Mouse (Mus musculus) heart, postnatal 36 days (tissue): ENCODE measurements around the gene Ptpro. TPM values are rescaled to one million over a fixed set of nuclear protein-coding genes. Genes with fewer than 3 reads are reported as not detected.

Experiments
- DNase-seq, 2 experiments: peaks; one replicate each; pipeline ENCODE4 v3.0.0; 2021 to 2022
- intact Hi-C: fragments of 180-260 bp; cut with DNase I; formaldehyde crosslinking; loops from one replicate; pipeline ENCODE4 v1.15.1; 2025
- total RNA-seq, 2 experiments: library from RNA; stranded (reverse); gene quantifications; 2 replicates each; pipeline ENCODE4 v1.2.3; 2021

Ptpro gene
- total RNA-seq, 2 experiments from 2014 or later, result 3.6 to 3.9 TPM

DNA sequence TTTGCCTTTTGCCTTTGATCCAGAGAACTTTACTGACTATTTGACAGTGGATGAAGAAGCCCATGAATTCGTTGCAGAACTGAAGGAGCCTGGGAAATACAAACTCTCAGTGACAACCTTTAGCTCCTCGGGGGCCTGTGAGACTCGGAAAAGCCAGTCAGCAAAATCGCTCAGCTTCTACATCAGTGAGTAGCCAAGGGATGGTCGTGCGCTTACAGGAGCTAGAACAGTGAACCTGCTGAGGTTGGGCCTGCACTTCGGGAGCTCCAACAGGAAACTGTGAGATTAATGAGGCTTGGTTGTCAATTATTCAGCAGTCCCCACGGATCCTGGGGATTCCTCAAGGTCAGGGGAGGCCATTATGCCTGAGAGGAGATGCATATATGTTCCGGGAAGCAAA, 130.4 kb downstream of the Ptpro start:
- DNase-seq, result no peak
- intact Hi-C loops, result no loop called here

DNA sequence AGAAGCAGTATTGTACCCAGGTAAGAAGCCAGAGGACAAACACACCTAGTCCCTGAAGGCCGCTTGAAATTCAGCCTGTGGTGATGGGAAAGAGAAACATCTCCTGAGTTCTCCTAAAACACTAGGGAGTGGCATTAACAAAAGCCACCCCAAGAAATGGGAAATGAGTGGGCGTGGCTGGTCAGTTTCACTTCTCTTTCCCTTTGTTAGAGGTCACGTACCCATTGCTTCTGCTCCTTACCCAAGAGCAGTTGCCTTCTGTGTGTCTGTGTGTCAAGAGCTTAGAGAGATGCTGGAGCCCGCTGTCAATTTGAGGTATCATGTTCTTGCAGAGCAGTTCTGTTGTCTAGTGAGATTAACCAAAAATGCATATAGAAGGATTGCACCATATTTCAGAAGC, 134.2 kb downstream of the Ptpro start:
- DNase-seq, result peak; percentile 7 to 27
- intact Hi-C loops, result no loop called here

GRCm38 (mm10) chr6:137386935-137387334, 134.8 kb downstream of the Ptpro start:
- no peak for DNase-seq
- intact Hi-C loops, result no loop called here

- DNase-seq, result no peak
- intact Hi-C loops, result no loop called here
These were observed 143.0 kb downstream of the Ptpro start for GRCm38 (mm10) chr6:137395075-137395474.

DNA sequence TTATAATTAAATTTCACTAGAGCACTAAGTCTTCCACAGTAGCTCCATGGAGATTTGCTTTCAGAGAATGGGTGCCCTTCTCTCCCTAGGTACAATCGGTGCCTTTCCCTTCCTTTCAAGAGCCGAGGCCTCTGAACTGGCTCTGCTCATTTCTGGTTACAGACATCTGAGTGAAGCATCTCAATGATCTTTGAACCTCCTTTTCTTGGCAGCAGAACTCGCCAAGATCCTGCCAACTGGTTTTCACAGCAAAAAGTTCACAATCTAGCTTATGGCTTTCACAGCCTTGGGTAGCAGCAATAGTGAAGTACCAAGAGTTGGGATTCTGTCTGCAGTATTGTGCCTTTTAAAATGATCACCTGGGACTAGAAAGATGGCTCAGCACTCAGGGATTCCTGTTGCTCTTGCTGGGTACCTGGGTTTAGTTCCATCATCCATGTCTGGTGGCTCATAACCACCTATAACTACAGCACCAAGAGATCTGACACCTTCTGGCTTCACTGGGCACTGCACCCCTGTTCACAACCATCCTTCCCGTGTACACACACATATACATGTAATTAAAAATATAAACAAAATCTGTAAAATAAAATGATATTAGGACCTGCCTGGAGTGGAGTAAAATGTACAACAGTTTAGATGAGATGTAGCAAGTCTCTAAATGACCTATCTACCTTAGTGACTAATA, 144.1 kb downstream of the Ptpro start:
- intact Hi-C loops, result no loop called here
- no peak for DNase-seq

DNA sequence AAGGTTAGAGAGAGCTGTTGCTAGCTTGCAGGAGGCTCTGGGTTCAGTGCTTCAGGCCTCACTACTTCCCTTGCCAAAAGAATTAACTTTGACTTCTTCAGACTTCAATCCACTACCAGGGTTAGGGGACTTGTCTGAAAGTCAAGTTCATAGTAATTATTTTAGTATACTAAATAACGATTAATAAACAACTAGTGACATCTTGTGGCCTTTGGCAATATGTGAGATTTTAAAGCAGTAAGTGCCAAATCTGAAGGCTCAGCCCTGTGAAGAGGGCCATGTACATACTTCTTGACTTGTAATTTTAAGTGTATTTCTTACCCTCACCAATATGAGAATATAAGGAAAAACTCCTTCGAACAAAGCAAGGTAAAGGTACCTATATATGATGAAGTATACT, 145.2 kb downstream of the Ptpro start:
- no peak for DNase-seq
- intact Hi-C loops, result loop anchor here (1.0 kb wide), 1 partner anchor 191 kb away; no protein-coding TSS in a partner anchor

DNA sequence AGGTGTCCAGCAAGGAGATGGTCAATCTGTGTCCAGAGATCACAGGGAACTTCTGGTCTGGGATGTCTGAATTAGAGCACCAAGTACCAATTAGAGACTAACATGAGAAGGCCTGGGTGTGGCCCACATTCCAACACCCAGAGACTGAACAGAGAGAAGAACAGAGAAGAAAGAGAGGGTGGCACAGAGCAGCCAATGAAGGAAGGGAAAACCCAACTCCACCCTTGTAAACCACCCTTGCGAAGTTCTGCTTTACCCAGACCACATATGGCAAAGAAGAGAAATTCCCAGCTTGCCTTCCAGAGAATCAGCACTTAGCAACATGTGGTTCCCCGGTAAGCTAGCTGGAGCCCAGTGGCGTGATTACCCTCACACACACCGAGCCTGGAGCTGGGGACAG, 152.1 kb downstream of the Ptpro start:
- intact Hi-C loops, result no loop called here
- no peak for DNase-seq

DNA sequence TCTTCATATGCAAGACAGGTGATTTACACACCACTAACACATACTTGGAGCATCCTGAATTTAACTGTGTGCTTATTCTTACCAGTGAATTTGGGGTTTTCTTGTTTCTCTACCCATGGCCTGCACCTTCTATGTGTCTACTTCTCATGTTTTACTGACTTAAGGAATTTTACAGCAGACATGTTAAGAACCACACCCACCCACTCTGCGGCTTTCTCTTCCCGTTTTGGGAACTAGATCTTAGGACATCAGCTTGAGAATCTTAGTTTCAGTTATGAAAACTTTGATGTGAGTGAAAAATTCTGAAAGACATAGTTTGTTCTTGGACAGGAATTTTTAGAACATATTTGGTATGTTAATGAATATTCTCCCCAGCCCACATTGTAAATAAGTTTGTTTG, 153.6 kb downstream of the Ptpro start:
- no peak for DNase-seq

GRCm38 (mm10) chr6:137410510-137410909, 158.4 kb downstream of the Ptpro start:
- intact Hi-C loops, result no loop called here
- no peak for DNase-seq

More for the DNA sequence above, 153.6 kb downstream of the Ptpro start:
- intact Hi-C loops, result no loop called here

DNA sequence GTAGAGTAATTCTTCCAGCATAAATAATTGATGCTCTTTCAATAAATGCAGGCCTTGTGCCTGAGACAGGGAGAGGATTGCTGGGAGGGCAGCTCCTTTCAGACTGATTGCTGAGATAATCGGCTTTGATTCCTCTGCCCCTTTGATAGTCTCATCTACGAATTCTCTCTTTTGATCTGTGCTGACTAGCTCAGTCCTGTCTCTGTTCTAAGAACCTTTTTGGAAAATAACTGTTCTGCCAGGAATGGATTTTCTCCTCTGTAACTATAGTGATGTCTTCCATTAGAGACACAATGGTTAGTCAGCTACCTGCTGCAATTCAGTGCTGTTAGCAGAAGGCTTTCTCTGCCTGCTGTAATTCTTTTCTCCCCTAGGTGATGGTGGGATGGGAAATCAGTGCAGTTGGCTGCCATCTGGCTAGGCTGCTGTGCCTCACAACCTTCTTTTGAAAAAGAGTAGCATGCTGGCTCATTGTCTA, 159.8 kb downstream of the Ptpro start:
- DNase-seq, result no peak
- intact Hi-C loops, result loop anchor here (2.0 kb wide), 1 partner anchor 313 kb away; no protein-coding TSS in a partner anchor

DNA sequence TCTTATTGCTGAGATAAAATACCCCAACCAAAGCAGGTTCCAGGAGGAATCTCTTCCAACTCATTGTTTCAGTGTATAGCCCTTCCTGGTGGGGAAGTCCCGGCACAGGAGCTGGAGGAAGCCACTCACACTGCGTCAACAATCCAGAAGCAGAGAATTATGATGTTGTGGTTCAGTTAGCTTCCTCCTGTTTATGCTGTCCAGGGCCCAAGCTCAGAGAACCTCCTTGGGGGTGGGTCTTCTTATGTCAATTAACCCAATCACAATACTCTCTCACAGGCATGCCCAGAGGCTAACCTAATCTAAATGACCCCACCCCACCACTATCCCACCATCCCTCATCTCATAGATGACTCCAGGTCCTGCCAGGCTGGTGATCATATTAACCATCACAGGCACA, 160.9 kb downstream of the Ptpro start:
- no peak for DNase-seq
- intact Hi-C loops, result loop anchor here (2.0 kb wide), 1 partner anchor 312 kb away; no protein-coding TSS in a partner anchor

DNA sequence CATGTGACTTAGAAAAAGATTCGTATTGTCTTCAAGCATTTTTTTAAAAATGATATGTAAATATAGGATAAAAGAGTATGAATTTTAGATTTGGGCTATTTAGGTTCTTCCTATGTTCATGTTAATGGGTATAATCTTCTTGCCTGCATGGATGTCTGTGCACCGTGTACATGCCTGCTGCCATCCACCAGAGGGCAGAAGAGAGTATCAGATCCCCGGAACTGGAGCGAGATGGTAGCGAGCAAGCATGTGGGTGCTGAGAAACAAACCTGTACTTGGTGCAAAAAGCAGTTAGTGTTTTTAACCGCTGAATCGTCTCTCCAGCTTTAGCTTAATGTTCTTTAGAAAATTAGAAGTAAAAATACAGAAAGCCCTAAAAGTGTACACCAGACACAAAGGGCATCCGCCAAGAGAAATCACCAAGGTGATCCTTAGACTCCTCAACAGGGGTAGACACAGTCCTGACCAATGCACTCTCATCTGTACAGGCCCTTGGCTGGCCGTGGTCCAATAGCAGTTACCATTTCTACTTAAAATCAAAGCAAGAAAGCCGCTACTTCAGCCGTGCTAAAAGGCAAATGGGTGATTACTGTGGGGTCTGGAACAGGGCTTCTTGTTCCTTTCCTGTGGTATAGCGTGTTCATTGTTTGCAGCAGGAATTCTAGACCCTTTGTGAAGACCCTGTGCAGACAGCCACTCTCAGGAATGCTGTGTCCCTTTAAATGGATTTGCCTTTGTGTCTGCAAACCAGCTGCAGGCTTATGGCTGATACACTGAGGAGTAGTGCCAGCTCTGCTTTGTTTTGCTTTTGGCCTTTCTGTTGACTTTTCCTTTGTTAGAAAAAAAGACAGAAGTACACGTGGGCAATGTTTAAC, 162.6 kb downstream of the Ptpro start:
- peak; percentile 37 to 38 for DNase-seq

DNA sequence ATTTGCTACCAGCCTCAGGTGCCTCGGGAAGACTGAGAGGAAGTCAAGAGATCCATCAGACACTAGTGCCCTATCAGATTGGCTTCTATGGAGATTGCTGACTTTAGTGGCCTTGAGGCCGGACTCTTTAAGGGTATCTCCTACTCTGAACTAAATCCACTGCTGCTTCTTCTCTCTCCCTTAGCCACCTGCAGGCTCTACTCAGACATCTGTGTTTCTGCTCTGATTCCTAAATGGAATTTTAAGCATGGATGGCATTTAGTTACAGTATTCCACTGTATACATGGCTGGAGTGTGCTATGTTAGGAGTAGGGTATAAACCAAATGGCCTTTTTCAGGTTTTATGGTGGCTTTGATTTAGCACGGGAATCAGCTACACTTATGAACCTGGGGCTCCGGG, 170.7 kb downstream of the Ptpro start:
- intact Hi-C loops, result no loop called here
- no peak for DNase-seq

More for the DNA sequence above, 162.6 kb downstream of the Ptpro start:
- intact Hi-C loops, result no loop called here

DNA sequence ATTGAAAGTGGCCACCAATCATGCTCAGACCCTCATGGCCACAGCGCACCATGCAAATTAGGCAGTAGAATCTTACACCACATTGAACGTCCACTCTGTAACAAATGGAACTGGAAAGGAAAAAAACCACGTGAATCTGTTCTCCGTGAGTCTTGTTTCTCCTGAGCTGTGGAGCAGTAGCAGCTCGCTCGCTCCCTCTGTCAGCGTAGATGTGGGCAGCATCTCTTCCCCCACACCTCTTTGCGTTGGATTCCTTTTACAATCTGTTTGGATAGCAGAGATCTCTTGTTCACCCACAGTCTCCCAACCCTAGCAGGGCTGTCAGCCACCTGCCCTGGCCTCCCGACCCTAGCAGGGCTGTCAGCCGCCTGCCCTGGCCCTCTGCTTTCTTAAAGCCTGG, 171.7 kb downstream of the Ptpro start:
- DNase-seq, result no peak
- intact Hi-C loops, result no loop called here

DNA sequence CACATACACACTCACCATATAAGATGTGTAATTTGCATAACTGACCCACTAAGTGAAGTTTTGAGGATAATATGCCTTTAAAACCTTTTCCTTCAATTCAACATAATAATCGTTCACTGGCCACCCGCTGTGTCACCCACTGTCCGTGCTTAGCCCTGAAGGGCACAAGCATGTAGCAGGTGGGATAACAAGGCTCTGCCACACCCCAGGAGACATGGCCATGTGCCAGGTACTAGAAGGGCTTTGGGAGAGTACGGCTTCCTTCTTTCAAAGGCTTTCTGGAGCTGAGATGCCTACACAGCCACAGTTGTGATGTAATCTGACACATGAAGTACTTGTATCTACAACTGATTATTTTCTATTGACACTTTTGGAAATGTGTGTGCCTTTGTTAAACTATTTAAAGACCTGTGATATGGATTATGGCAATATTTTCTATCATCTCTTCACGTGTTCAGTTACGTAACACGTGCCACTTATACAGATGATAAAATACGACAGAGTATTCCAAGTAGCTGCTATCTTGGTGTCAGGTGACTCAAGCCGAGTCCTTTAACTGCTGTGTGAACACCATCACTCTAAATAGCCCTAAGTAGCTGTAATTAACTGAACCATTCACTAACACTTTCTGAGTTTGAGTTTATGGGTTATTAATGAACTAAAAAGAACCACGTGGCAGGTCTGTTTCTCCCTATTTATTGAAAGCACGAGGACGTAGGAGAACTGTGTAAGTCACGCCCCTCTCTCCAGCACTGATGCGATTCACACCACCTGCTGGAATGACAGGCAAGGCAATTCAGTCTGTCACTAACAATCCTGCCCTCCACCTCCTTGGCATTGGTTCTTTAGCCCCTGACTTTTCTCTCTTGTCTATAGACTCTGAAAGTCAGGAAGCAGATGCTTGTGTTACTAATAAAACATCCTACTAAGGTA, 173.6 kb downstream of the Ptpro start:
- intact Hi-C loops, result no loop called here
- DNase-seq, result no peak

DNA sequence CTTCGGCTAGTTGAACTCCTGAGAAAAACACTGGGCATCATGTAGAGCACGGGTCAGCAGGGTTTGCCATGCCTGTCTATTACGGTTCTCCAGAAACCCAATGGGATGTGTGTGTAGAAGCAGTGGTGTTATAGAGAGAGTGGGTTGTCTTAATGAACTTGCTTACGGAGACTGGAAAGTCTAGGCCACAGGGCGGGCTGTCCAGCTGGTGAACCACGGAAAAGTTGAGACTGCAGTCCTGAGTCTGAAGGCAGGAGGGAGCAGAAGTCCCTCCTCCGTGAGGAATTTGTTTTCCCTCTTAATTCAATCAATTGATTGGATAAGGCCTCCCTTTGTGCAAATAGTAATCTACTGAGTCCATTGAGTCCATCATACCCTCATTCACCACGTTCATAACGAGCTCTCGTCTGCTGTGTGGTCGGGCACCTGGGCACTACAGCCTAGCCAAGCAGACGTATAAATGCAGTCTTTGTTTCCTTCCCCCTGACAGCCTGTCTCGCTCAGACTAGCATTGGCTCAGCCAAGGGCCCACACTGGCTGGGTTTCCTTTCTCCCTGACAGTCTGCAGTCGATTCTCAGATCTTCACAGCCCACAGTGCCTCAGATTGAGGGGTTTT, 181.5 kb downstream of the Ptpro start:
- no peak for DNase-seq
- intact Hi-C loops, result no loop called here

- intact Hi-C loops, result no loop called here
- no peak for DNase-seq
These were observed 185.4 kb downstream of the Ptpro start for GRCm38 (mm10) chr6:137437486-137437885.

- intact Hi-C loops, result no loop called here
- DNase-seq, result no peak
These were observed 185.9 kb downstream of the Ptpro start for GRCm38 (mm10) chr6:137437902-137438580.
